Comparison of ENCODE assay signal across 8 mouse cellular contexts in the genomic region with DNA sequence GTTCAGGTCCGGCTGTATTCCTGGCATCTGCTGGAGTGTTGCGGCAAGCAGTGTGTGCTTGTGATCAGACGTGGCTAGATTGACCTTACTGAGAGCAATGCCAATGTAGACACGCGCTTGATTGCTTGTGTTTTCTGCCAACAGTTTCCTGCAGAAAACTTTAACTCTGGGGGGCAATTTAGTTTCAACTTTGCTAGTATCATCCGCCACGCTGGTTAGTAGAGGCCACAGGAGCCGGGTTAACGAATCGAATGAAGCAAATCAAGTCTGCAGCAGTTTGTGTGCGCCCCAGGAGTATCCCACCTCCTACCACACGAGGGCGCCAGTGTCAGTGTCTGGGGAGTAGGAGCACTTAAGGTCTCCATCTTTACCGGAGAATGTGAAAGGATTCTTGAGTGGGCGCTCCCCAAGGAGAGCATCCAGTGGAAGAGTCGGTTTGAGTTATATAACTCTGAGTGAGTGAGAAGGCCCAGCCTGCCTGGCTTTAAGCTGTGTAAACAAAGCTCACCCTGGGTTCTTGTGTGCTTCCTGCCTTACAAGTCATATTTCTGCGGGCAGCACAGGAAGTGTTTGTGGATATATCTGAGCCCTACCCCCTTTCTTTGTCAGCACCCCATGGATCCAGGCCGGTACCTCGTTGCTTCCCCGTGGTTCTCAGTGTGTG.
DNase-seq lines count a peak whose midpoint lies in the region; ATAC-seq and TF ChIP-seq lines count a peak whose summit lies in the region.

No protein-coding gene starts in this region.

- H3K27ac ChIP-seq in bone marrow, adult 2 months (ENCODE audit: control insufficient read depth, insufficient read depth, low read depth, low read length, poor library complexity): peak overlapping the region; percentile 41
- peak overlapping the region; percentile 44; the same call in 1 of the 2 replicates for H3K27ac ChIP-seq in embryonic facial prominence, embryonic 15.5 days (replicated peaks)
- H3K27ac ChIP-seq in kidney, embryonic 14.5 days (ENCODE audit: low read depth, low read length): peak overlapping the region; percentile 59; the same call in 1 of the 2 replicates
- no peak overlapping the region for H3K27ac ChIP-seq in liver, embryonic 13.5 days
- H3K27ac ChIP-seq in stomach, embryonic 16.5 days (ENCODE audit: low read length): peak overlapping the region; percentile 74

- H3K36me3 ChIP-seq in embryonic facial prominence, embryonic 15.5 days: no peaks in the 10 kb centered on the region
- no peaks in the 10 kb centered on the region for H3K36me3 ChIP-seq in kidney, embryonic 14.5 days (ENCODE audit: control insufficient read depth, insufficient read depth, low read length)
- H3K36me3 ChIP-seq in liver, embryonic 13.5 days: no peaks in the 10 kb centered on the region
- H3K36me3 ChIP-seq in stomach, embryonic 16.5 days (ENCODE audit: control insufficient read depth, insufficient read depth, low read length): no peaks in the 10 kb centered on the region

- DNase-seq in CD4-positive, CD25-positive, alpha-beta regulatory T cell, adult 2 months (ENCODE audit: low read depth, low spot score): peak; percentile 94
- DNase-seq in heart, adult 9 months (ENCODE audit: low spot score in 2 of 2): peak; percentile 66 to 73
- peak; percentile 66 for DNase-seq in liver, embryonic 13.5 days
- DNase-seq in natural killer cell, adult 2 months (ENCODE audit: low spot score in 2 of 2): peak; percentile 75 to 81

- no peaks in the 10 kb centered on the region for H3K27me3 ChIP-seq in embryonic facial prominence, embryonic 15.5 days
- no peaks in the 10 kb centered on the region for H3K27me3 ChIP-seq in kidney, embryonic 14.5 days (ENCODE audit: control insufficient read depth, insufficient read depth, low read length)
- no peaks in the 10 kb centered on the region for H3K27me3 ChIP-seq in liver, embryonic 13.5 days
- no peaks in the 10 kb centered on the region for H3K27me3 ChIP-seq in stomach, embryonic 16.5 days (ENCODE audit: control insufficient read depth, insufficient read depth, low read length)

- no peak overlapping the region for H3K9ac ChIP-seq in embryonic facial prominence, embryonic 15.5 days
- H3K9ac ChIP-seq in kidney, embryonic 14.5 days (ENCODE audit: low read depth, low read length): no peak overlapping the region
- peak overlapping the region; percentile 52; the same call in 1 of the 2 replicates for H3K9ac ChIP-seq in liver, embryonic 13.5 days
- H3K9ac ChIP-seq in stomach, embryonic 16.5 days (ENCODE audit: low read length): peak overlapping the region; percentile 60

- peak overlapping the region; percentile 35 for H3K4me2 ChIP-seq in embryonic facial prominence, embryonic 15.5 days (replicated peaks)
- peak overlapping the region; percentile 12; the same call in 1 of the 2 replicates for H3K4me2 ChIP-seq in kidney, embryonic 14.5 days (replicated peaks; ENCODE audit: low read depth, low read length)
- peak overlapping the region; percentile 56 for H3K4me2 ChIP-seq in liver, embryonic 13.5 days
- H3K4me2 ChIP-seq in stomach, embryonic 16.5 days (ENCODE audit: low read depth, low read length): peak overlapping the region; percentile 37

- H3K4me1 ChIP-seq in bone marrow, adult 2 months (ENCODE audit: control insufficient read depth, insufficient read depth, low read length): peaks cover 1% of the 10 kb centered on the region; the same call in 1 of the 2 replicates
- H3K4me1 ChIP-seq in embryonic facial prominence, embryonic 15.5 days: peaks cover 18% of the 10 kb centered on the region
- peaks cover 10% of the 10 kb centered on the region; the same call in 1 of the 2 replicates for H3K4me1 ChIP-seq in kidney, embryonic 14.5 days (ENCODE audit: control insufficient read depth, insufficient read depth, low read length)
- H3K4me1 ChIP-seq in liver, embryonic 13.5 days (replicated peaks): peaks cover 20% of the 10 kb centered on the region
- peaks cover 9% of the 10 kb centered on the region for H3K4me1 ChIP-seq in stomach, embryonic 16.5 days (ENCODE audit: control insufficient read depth, insufficient read depth, low read length)

- TF ChIP-seq CTCF in bone marrow, adult 2 months (IDR thresholded peaks at IDR 0.05; ENCODE audit: control insufficient read depth, insufficient read depth, low read length): peak; percentile 97

- TF ChIP-seq POLR2A in bone marrow, adult 2 months (IDR thresholded peaks at IDR 0.05; ENCODE audit: borderline replicate concordance, control insufficient read depth, low read depth, low read length): no peak

- ATAC-seq in embryonic facial prominence, embryonic 15.5 days (ENCODE audit: insufficient number of reproducible peaks, low FRiP score, low TSS enrichment, low read depth): peak; percentile 36; the same call in 1 of the 2 replicates
- peak; percentile 47 for ATAC-seq in kidney, embryonic 14.5 days (ENCODE audit: low FRiP score, low TSS enrichment)
- ATAC-seq in liver, embryonic 13.5 days (ENCODE audit: low read depth): peak; percentile 71
- ATAC-seq in stomach, embryonic 16.5 days (ENCODE audit: insufficient read depth, low FRiP score): peak; percentile 68; the same call in 1 of the 2 replicates

- WGBS in bone marrow, adult 2 months: 5% methylated on average over 20 of the region's 20 CpGs
- 35% methylated on average over 20 of the region's 20 CpGs for WGBS in embryonic facial prominence, embryonic 15.5 days
- WGBS in kidney, embryonic 14.5 days: 41% methylated on average over 20 of the region's 20 CpGs
- whole genome bisulfite sequencing in liver, embryonic 13.5 days (ENCODE audit: insufficient replicate concordance): 23% methylated on average over 20 of the region's 20 CpGs
- 31% methylated on average over 20 of the region's 20 CpGs for WGBS in stomach, embryonic 16.5 days

- peak overlapping the region; percentile 75 for H3K4me3 ChIP-seq in bone marrow, adult 2 months (replicated peaks; ENCODE audit: control insufficient read depth, low read depth, low read length)
- H3K4me3 ChIP-seq in embryonic facial prominence, embryonic 15.5 days (replicated peaks): peak overlapping the region; percentile 22
- H3K4me3 ChIP-seq in kidney, embryonic 14.5 days (ENCODE audit: low read length): no peak overlapping the region; the same call in 1 of the 2 replicates
- peak overlapping the region; percentile 50 for H3K4me3 ChIP-seq in liver, embryonic 13.5 days (replicated peaks)
- peak overlapping the region; percentile 26 for H3K4me3 ChIP-seq in stomach, embryonic 16.5 days (replicated peaks; ENCODE audit: low read length)

- H3K9me3 ChIP-seq in embryonic facial prominence, embryonic 15.5 days (replicated peaks): no peaks in the 10 kb centered on the region
- H3K9me3 ChIP-seq in kidney, embryonic 14.5 days (ENCODE audit: control insufficient read depth, low read length): no peaks in the 10 kb centered on the region
- H3K9me3 ChIP-seq in liver, embryonic 13.5 days (replicated peaks): no peaks in the 10 kb centered on the region
- no peaks in the 10 kb centered on the region for H3K9me3 ChIP-seq in stomach, embryonic 16.5 days (replicated peaks; ENCODE audit: control insufficient read depth, low read length)

Comparison
In these comparisons a context has a peak if more than half of its experiments do, and no peak if none do; other contexts are left out.
1. H3K9ac ChIP-seq: peak in liver, embryonic 13.5 days (single experiment) and stomach, embryonic 16.5 days (single experiment); none in embryonic facial prominence, embryonic 15.5 days (single experiment) and kidney, embryonic 14.5 days (single experiment).
2. Peak in every context shown above with its lines, with median percentiles within 50 percentile points of each other: DNase-seq, ATAC-seq and H3K4me2 ChIP-seq.